Mouse (Mus musculus) A20 (cell line): ENCODE results near the gene Gars.

Source experiments
- DNase-seq: peaks from one replicate; pipeline ENCODE4 v3.0.0-alpha.2; 2011; ENCODE audit warnings: low read depth, low spot score

Gene Gars

DNA sequence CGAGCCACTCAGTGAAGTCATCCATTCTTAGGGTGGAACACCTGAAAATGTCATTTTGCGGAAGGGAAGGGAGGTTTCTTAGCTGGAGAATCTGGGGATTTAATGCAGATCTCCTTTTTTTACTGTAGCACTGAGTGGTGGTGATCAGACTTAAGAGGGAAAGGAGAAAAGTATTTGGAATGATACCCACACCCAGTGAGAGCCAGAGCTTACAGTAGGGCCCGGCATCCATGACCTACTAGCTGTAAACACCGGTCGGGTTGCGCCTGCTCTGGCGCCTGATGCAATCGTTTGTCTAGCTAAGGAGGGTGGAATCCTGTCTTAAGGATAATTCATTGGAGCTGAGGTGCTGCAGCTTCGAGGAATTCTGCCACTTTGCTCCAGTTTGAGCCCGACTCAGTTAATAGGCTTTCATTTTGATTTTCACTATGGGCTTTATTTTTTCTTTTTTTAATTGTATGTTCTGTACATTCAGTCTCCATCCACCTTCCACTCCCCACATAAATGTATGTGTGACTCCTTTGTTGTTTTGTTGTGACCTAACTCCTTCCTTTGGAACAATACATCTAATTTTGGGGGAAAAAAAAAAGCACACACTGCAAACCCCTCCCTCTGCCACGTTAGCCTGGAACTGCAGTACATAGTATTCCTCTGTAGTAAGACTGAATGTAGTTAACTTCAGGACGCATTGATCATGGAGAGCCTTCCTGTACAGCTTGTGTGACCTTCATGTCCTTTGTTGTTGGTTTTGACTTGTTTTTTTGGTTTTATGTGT, 1.1 kb downstream of the Gars start:
- peak; percentile 68 for DNase-seq

GRCm38 (mm10) chr6:55039446-55039783, 1.6 kb downstream of the Gars start:
- peak; percentile 17 for DNase-seq

DNA sequence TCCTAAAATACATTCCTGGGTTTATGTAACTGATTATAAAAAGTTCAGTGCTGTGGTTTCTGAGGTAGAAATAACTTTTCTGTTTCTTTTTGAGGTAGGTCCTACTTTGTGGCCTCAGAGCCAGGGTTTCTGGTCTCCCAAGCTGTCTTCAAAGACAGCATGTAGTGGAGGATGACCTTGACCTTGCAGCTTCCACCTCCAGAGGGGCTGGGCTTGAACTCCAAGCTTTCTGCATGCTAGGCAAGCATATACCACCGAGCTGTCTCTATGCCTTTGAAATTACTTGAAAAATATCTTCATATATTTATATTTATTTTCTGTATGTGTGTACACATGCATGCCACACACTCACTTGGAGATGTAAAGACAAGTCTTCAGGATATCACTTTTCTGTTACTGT, 2.2 kb downstream of the Gars start:
- no peak for DNase-seq

DNA sequence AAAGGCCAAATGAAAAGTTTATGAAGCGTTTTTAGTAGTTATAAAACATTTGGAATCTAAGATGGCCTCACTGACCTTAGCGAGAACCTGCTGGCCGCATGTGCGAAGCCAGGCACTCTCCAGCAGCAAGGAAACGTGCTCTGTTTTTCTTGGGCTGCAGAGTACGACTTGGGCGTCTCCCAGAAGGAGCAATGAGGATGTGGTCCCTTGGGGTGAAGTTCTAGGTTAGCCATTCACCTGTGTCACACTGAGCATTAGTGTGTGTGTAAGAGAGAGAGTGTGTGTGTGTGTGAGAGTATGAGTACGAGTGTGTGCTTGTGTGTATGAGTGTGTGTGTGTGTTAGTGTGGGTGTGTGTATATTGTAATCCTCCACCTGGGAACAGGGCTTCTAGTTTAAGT, 5.4 kb downstream of the Gars start:
- no peak for DNase-seq

GRCm38 (mm10) chr6:55044542-55044941, 6.7 kb downstream of the Gars start:
- DNase-seq: no peak

DNA sequence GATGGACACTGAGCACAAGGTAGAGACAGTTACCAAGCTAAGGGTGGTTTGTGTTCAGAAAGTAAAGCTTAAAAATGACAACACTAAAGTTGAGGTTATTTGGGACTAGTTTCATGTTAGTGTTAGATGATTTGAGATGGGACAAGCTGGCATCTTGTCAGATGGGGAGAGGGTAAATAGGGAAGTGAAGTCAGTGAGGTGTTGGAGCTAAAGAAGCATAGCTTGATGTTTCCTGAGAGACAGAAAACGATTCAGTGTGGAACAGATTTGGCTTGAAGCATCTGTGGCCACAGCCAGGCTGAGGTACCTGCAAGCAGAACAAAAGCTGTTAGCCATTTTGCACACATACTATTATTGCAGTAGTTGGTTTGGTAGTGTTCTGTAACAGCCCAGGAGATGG, 7.5 kb downstream of the Gars start:
- peak; percentile 60 for DNase-seq

DNA sequence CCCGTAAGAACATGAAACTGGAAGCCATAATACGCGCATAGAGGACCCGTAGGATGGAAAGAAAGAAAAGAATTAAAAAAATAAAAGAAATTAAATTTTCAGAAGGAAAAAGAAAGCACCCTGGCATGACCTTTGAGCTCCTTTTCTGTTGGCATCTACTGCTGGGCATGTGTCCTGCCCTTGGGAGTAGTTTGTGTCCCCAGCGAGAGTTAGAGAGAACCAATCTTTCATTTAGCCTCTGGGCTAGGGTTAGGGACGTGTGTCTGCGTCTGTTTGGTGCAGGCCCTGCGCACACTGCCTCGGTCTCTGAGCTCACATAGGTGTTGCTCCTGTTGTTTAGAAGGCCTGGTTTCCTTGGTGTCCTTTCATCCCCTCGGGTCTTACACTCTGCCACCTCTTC, 11.4 kb downstream of the Gars start:
- no peak for DNase-seq

- DNase-seq: no peak
These were observed 16.7 kb downstream of the Gars start for GRCm38 (mm10) chr6:55054491-55054890.

GRCm38 (mm10) chr6:55057427-55057826, 19.6 kb downstream of the Gars start:
- peak; percentile 30 for DNase-seq

DNA sequence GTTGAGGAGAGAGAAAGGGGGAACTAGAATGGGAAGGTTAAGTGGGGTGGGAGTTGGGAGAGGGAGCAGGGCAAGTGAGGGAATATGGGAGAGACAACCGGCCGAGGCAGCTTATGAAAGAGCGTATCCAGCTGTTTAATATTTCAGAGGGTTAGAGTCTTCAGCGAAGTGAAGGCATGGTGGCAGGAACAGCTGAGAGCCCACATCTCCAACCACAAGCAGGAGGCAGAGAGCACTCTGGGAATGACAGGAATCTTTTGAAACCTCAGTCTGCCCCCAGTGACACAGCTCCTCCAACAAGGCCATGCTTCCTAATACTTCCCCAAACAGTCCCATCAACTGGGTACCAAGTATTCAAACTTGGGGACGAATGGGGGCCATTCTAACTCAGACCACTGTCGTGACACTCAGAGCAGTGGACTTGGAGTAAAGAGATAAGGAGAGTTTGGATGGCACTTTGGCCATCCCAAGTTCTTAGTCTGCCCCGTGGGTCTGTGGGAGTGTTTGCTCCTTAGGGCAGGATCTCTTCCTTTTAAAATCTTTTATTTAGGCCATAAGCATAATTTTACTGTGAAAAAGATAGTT, 22.5 kb downstream of the Gars start:
- DNase-seq: no peak

- DNase-seq: no peak
These were observed 23.5 kb downstream of the Gars start for GRCm38 (mm10) chr6:55061328-55061727.

DNA sequence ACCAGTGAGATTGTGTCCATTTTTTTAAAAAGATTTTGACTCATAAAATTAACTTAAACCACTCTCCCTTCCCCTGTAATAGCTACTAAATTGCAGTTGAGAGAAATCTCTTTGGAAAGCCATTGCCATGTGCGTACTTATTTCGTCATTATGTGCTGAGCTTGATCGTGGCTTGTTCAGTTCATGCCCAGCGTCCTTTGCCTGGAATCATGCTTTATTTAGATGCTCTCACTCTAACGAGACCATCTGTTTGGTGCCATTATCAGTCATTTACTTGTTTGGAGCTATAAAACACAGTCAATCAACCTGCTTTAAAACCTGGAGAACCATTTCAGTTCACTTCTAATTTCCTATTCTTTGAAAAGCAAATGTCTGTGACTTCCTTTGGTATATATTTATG, 24.4 kb downstream of the Gars start:
- DNase-seq: no peak

- no peak for DNase-seq
These were observed 26.1 kb downstream of the Gars start for GRCm38 (mm10) chr6:55063793-55064476.

- DNase-seq: no peak
These were observed 26.6 kb downstream of the Gars start for GRCm38 (mm10) chr6:55064477-55064827.

GRCm38 (mm10) chr6:55065903-55066302, 28.1 kb downstream of the Gars start:
- DNase-seq: no peak

DNA sequence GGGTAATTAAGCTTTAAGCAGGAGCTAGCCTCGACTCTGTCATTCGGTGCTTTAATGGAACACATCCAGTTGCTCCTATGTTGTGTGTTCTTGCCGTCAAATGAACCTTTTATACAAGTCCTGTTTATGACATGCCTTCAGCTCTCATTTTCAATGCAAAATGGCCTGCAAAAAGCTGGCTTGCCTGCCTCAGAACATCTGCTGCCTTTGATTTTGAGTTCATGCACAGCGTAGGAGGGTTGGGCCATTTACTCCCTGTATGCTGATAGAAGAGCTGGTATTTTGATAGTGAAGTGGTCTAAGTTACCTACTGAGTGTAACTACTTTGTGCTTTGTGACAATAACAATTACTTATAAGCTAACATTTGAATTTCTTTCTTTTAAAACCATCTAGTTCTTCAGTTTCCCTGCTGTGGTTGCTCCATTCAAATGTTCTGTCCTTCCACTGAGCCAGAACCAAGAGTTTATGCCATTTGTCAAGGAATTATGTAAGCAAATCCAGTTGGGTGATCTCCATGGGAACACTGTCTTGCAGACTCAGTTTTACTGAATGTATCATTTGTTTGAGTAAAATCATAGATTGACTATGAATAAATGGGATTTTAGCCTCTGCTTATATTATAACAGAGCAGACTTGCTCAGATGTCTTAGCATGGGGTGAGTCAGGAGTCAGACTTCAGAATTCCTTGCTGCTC, 38.9 kb downstream of the Gars start:
- DNase-seq: no peak

GRCm38 (mm10) chr6:55081379-55081778, 43.6 kb downstream of the Gars start:
- DNase-seq: no peak

DNA sequence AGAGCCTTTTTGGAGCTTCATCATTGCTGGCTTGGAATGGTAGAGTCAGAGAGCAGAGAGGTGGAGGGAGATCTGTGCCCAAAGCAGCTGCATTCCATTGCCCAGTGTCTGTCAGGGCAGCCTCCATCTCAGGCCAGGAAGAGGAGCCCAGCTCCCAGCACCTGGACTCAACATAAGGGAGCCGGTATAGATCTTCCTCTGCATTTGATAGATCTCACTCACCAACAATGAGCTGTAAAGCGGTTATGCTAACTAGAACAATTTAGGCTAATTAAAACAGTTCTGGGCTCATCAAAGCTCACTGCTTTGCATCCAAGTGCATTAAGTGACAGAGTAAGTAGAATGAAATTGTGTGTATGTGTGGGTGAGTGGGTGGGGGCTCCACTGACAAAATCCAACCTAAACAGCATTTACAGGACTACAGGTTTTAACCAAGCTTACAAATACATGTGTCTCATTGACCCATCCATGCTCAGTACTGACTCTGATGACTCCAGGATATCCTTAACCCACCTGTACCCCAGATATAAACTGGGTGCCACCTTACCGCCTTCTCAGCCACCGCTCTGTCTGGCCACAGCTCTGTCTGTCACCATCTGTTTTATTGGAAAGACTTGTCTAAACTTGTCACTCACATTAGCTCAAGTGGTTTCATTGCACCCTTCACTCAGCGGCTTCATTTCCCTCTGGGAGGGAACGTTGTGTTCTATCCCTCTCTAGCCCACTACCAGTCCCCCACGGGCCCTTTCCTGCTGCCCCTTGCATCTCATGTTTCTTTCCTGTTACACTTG, 44.6 kb downstream of the Gars start:
- no peak for DNase-seq

DNA sequence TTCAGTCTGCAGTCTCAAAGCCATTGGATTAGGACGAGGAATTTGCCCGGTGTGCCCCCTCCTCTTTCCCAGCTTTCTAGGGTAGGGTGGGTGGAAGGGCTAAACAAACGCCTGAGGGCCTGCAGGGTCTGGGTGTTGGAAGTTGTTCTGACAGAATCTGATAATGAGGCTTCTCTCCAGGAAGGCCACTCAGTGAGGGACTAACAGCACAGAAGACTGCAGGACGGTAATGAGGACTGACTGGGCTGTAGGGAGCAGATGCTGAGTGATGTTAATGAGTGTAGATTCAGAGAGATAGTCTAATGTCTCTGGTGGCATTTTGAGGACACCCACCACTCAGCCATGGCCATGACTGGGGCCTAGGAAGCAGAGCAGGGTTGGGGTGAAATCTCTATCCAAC, 49.5 kb downstream of the Gars start:
- no peak for DNase-seq

GRCm38 (mm10) chr6:55090639-55091038, 52.8 kb downstream of the Gars start:
- peak; percentile 28 for DNase-seq

- no peak for DNase-seq
These were observed 53.6 kb downstream of the Gars start for GRCm38 (mm10) chr6:55091396-55091795.
